Mouse (Mus musculus) small intestine, adult 2 months (tissue): ENCODE data around the gene Rnf216.

Experiments
- CTCF ChIP-seq: fragments of 200-500 bp; IDR thresholded peaks from 2 replicates; pipeline ENCODE4 v1.5.1; 2012; ENCODE audit warnings: low read depth, mild to moderate bottlenecking, control low read depth, inconsistent platforms, low read length, moderate library complexity, mixed read lengths; ENCODE audit not compliant: insufficient replicate concordance, insufficient read length; ENCODE audit errors: extremely low read depth
- POLR2A ChIP-seq: fragments of 200-500 bp; IDR thresholded peaks from 2 replicates; pipeline ENCODE4 v1.6.1; 2012; ENCODE audit warnings: low read depth, mild to moderate bottlenecking, control low read depth, inconsistent platforms, low read length, moderate library complexity

GRCm38 (mm10) chr5:143056191-143056880, 56.5 kb downstream of the Rnf216 start:
- TF ChIP-seq CTCF (no peak), POLR2A (no peak)
